Mouse (Mus musculus) hindbrain, embryonic 13.5 days (tissue): ENCODE measurements at regions not wholly inside any gene's neighbourhood (a gene's known extent, or its start where the extent isn't known, plus 50 kb on each side); places are given as distances from the start of the nearest gene placed in this dataset.
"Not testable (repeated sequence)": the region's sequence is repeated elsewhere in the genome, so short reads cannot be mapped to it uniquely, and the experiment has no call there.

Experiments used
- ATAC-seq: fragments of 200-750 bp; cut with Nextera tagmentation; 2 replicates; pipeline ENCODE4 v1.8.0; 2017; ENCODE audit warnings: moderate TSS enrichment; ENCODE audit not compliant: low FRiP score
- H3K27ac ChIP-seq: fragments of 300-500 bp; sonication (generic); 2 replicates; pipeline ENCODE4 v1.5.1; 2015; ENCODE audit warnings: inconsistent platforms, mild to moderate bottlenecking, moderate library complexity
- H3K27me3 ChIP-seq: fragments of 300-500 bp; sonication (generic); 2 replicates; pipeline ENCODE4 v1.6.1; 2015; ENCODE audit warnings: mild to moderate bottlenecking, inconsistent platforms
- H3K36me3 ChIP-seq: fragments of 300-500 bp; sonication (generic); 2 replicates; pipeline ENCODE4 v1.6.1; 2015; ENCODE audit warnings: mild to moderate bottlenecking, inconsistent platforms
- H3K4me1 ChIP-seq: fragments of 300-500 bp; sonication (generic); replicated peaks from 2 replicates; pipeline ENCODE4 v1.6.1; 2015; ENCODE audit warnings: inconsistent platforms
- H3K4me2 ChIP-seq: fragments of 300-500 bp; sonication (generic); 2 replicates; pipeline ENCODE4 v1.6.1; 2015; ENCODE audit warnings: inconsistent platforms, mild to moderate bottlenecking, moderate library complexity
- H3K4me3 ChIP-seq: fragments of 300-500 bp; sonication (generic); 2 replicates; pipeline ENCODE4 v1.5.1; 2015; ENCODE audit warnings: mild to moderate bottlenecking, inconsistent platforms
- H3K9ac ChIP-seq: fragments of 300-500 bp; sonication (generic); 2 replicates; pipeline ENCODE4 v1.6.1; 2015; ENCODE audit warnings: mild to moderate bottlenecking, inconsistent platforms
- H3K9me3 ChIP-seq: fragments of 300-500 bp; sonication (generic); 2 replicates; pipeline ENCODE4 v1.6.1; 2016; ENCODE audit warnings: inconsistent platforms
- WGBS: fragments of 180-500 bp; shearing (Covaris S2); methylation state at CpG from one replicate; pipeline ENCODE4 v1.1.7; 2015; 5-methylcytosine and 5-hydroxymethylcytosine counted together

DNA sequence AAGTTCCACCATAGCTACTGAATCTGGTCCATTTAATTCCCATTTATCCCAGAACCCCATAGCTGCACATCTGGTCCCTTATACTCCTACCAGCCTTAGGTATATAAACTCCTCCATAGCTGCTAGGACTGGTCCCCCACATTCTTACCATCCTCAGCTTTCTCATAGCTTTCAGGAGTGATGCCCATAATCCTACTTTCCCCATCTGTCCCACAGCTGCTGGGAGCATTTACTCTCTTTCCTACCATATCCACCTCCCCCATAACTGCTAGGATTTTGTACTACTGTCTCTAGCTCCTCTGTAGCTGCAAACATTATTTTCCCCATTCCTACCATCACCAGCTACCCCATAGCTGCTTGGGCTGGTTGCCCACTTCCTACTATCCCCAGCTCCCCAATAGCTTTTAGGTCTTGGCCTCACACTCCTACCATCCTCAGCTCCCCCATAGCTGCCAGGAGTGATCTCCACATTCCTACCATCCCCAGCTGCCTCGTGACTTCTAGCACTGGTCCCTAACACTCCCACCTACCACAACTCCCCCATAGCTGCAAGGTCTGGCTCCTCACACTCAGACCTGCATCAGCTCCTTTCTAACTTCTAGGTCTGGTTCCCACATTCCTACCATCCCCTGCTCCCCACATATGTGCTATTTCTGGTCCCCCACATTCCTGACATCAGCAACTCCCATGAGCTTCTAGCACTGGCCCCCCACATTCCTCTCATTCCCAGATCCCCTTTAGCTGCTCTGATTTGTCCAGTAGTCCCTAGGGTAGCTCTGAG, 106.5 kb downstream of the Tmem121 start:
- ATAC-seq = no peak

DNA sequence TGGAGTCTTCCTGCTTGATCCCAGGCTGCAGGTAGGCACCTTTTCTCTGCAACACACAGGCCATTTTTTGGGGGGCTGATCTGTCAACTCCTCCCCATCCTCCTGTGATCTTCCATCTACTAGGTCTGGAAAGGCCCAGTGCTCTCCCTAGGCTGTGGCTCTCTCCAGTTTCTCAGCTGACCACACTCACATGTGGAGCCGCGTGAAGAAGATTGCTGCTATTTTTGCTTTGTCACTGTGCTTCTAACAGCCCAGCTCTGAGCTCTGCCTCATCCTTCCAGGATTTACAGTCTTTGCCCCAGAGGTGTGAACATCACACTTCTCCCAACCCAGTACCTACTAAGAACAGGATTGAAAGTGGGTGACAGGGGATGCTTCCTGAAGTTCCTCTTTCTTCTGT, 110.2 kb downstream of the Tmem121 start:
- no peak for ATAC-seq
- no peak overlapping the region for H3K9ac ChIP-seq
- H3K9me3 ChIP-seq = no peaks in the 10 kb centered on the region
- H3K27me3 ChIP-seq = no peaks in the 10 kb centered on the region
- H3K36me3 ChIP-seq = no peaks in the 10 kb centered on the region
- 91% methylated on average over 2 of the region's 2 CpGs for WGBS
- H3K27ac ChIP-seq = no peak overlapping the region
- H3K4me2 ChIP-seq = no peak overlapping the region
- H3K4me1 ChIP-seq = no peaks in the 10 kb centered on the region
- no peak overlapping the region for H3K4me3 ChIP-seq

More for the DNA sequence above, 106.5 kb downstream of the Tmem121 start:
- WGBS = 53% methylated on average over 1 of the region's 1 CpGs
- Histone ChIP-seq H3K4me3 (no peak overlapping the region), H3K4me2 (no peak overlapping the region), H3K27me3 (no peaks in the 10 kb centered on the region), H3K4me1 (no peaks in the 10 kb centered on the region), H3K9ac (no peak overlapping the region), H3K9me3 (no peaks in the 10 kb centered on the region), H3K27ac (no peak overlapping the region), H3K36me3 (no peaks in the 10 kb centered on the region)

DNA sequence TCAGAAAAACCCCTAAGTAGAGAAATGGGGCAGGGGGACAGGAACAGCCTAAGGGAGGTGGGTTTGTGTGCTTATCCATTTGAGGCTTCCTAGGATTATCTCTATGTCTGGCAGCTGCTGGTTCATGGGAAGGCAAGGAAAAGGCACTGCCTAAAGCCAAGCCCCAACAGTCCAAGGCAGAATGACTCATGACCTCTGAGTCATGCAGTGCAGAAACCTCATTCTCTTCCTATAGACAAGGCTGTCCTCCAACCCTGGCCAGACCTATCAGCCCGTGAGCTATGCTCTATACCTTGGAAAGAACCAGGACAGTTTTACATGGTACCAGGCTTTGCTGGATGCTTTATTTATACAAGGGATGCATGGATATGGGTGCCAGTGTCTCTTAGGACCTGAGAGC, 120.2 kb downstream of the Tmem121 start:
- Histone ChIP-seq H3K4me2 (no peak overlapping the region), H3K9ac (no peak overlapping the region), H3K4me3 (no peak overlapping the region), H3K27me3 (no peaks in the 10 kb centered on the region), H3K9me3 (no peaks in the 10 kb centered on the region), H3K27ac (no peak overlapping the region), H3K4me1 (no peaks in the 10 kb centered on the region), H3K36me3 (no peaks in the 10 kb centered on the region)
- 100% methylated on average over 1 of the region's 1 CpGs for WGBS
- ATAC-seq = no peak

DNA sequence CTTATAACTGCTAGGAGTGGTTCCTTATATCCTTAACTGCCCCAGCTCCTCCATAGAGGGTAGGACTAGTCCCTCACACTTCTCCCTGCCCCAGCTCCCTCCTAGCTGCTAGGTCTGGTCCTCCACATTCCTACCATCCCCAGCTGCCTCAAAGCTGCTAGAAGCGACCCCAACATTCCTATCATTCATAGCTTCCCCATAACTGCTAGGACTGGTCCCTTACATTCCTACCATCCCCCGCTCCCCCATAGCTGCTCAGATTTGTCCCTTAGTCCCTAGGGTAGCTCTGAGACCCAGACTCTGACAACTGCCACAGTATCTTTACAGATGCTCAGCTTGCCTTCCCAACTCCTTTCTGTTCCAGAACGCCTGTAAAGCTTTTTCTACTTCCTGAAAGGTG, 127.6 kb downstream of the Tmem121 start:
- Histone ChIP-seq H3K4me1 (no peaks in the 10 kb centered on the region), H3K4me3 (no peak overlapping the region), H3K27me3 (no peaks in the 10 kb centered on the region), H3K9me3 (no peaks in the 10 kb centered on the region), H3K36me3 (no peaks in the 10 kb centered on the region), H3K4me2 (no peak overlapping the region), H3K9ac (no peak overlapping the region), H3K27ac (no peak overlapping the region)
- WGBS = 51% methylated on average over 3 of the region's 3 CpGs
- ATAC-seq = no peak

DNA sequence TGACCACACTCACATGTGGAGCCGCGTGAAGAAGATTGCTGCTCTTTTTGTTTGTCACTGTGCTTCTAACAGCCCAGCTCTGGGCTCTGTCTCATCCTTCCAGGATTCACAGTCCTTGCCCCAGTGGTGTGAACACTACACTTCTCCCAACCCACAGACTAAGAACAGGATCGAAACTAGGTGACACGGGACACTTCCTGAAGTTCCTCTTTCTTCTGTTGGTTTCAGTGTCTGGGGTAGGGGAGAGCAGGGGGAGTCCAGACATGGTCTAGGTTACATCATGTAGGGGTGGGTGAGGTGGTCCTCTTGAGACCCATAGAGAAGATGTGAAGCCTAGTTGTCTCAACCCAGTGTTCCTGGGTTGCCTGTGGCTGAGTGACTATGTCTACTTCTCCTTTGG, 128.9 kb downstream of the Tmem121 start:
- Histone ChIP-seq H3K9ac (no peak overlapping the region), H3K4me1 (no peaks in the 10 kb centered on the region), H3K36me3 (no peaks in the 10 kb centered on the region), H3K9me3 (no peaks in the 10 kb centered on the region), H3K4me3 (no peak overlapping the region), H3K4me2 (no peak overlapping the region), H3K27me3 (no peaks in the 10 kb centered on the region), H3K27ac (no peak overlapping the region)
- no peak for ATAC-seq
- 94% methylated on average over 4 of the region's 4 CpGs for WGBS

DNA sequence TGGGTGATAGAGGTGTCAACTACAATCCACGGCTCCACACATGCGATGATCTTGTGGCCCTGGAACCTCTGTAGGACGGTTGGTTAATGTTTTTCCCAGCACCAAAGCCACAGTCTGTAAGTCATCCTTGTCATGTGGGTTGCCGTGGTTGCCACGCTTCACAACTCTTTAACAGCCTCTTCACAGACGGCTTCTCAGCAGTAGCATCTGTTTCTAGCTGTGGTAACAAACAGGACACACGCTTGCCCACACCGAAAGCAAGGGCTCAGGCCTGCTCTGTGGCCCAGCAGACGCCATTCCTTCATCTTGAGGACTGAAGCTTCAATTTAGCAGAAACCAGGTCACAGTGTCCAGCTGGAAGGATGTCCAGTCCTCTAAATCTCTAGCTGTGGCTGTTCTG, 135.4 kb downstream of the Tmem121 start:
- no peak overlapping the region for H3K27ac ChIP-seq
- H3K9ac ChIP-seq = no peak overlapping the region
- no peak overlapping the region for H3K4me2 ChIP-seq
- no peak overlapping the region for H3K4me3 ChIP-seq
- H3K9me3 ChIP-seq = no peaks in the 10 kb centered on the region
- ATAC-seq = no peak
- 81% methylated on average over 9 of the region's 9 CpGs for WGBS
- no peaks in the 10 kb centered on the region for H3K36me3 ChIP-seq
- no peaks in the 10 kb centered on the region for H3K4me1 ChIP-seq
- H3K27me3 ChIP-seq = no peaks in the 10 kb centered on the region

DNA sequence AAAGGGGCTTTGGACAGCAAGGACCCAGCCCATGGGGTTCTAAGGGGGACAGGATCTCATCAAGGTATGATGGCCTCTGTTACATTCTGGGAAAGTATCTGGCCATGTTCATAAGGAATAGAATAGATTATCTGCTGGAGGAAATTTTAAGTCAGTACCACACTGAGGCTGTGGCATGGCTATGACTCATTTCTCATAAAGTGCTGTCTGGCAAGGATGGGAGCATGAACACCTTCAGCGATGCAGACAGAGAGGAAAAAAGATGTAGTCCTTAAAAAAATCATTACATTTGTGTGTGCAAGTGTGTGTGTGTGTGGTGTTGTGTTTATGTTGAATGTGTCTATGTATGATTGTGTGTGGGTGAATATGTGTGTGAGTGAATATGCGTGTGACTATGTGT, 136.4 kb downstream of the Tmem121 start:
- no peaks in the 10 kb centered on the region for H3K4me1 ChIP-seq
- no peak overlapping the region for H3K27ac ChIP-seq
- no peaks in the 10 kb centered on the region for H3K36me3 ChIP-seq
- no peak for ATAC-seq
- no peaks in the 10 kb centered on the region for H3K9me3 ChIP-seq
- H3K4me2 ChIP-seq = no peak overlapping the region
- no peak overlapping the region for H3K9ac ChIP-seq
- no peak overlapping the region for H3K4me3 ChIP-seq
- H3K27me3 ChIP-seq = no peaks in the 10 kb centered on the region
- WGBS = 90% methylated on average over 2 of the region's 2 CpGs

DNA sequence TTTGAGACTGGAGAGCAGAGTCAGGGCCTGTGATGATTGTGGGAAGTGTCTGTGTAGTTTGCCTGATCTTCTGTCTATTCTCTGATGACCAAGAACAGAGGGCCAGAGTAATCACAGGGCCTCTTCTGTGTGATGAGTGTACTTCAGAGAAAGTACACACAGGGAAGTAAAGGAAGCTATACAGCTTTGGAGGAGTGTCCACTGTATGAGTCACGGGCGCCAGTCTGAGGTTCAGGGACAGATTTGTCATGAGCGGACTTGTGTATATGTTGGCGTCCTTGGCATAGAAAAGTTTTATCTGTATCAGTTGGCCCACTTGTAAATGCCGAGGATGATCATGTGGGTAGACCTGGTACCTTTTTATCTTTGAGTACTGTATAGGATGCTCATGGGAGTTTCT, 142.1 kb downstream of the Tmem121 start:
- Histone ChIP-seq H3K4me3 (no peak overlapping the region), H3K27ac (no peak overlapping the region), H3K9me3 (no peaks in the 10 kb centered on the region), H3K4me1 (no peaks in the 10 kb centered on the region), H3K9ac (no peak overlapping the region), H3K4me2 (no peak overlapping the region), H3K27me3 (no peaks in the 10 kb centered on the region), H3K36me3 (no peaks in the 10 kb centered on the region)
- ATAC-seq = no peak
- 94% methylated on average over 5 of the region's 5 CpGs for WGBS

DNA sequence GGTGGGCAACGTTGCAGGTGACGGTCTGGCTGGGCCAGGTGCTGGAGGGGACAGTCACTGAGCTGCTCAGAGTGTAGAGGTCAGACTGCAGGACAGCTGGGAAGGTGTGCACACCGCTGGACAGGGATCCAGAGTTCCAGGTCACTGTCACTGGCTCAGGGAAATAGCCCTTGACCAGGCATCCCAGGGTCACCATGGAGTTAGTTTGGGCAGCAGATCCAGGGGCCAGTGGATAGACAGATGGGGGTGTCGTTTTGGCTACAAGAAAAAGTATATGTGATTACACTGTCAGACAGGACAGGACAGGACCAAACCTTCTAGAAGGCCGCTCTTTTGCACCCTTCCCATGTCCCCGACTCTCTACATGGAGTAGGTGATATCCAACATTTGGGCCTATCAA, 144.5 kb downstream of the Tmem121 start:
- Histone ChIP-seq H3K27me3 (no peaks in the 10 kb centered on the region), H3K4me3 (no peak overlapping the region), H3K9me3 (no peaks in the 10 kb centered on the region), H3K4me2 (no peak overlapping the region), H3K36me3 (no peaks in the 10 kb centered on the region), H3K27ac (no peak overlapping the region), H3K9ac (no peak overlapping the region), H3K4me1 (no peaks in the 10 kb centered on the region)
- ATAC-seq = no peak
- 91% methylated on average over 6 of the region's 6 CpGs for WGBS

DNA sequence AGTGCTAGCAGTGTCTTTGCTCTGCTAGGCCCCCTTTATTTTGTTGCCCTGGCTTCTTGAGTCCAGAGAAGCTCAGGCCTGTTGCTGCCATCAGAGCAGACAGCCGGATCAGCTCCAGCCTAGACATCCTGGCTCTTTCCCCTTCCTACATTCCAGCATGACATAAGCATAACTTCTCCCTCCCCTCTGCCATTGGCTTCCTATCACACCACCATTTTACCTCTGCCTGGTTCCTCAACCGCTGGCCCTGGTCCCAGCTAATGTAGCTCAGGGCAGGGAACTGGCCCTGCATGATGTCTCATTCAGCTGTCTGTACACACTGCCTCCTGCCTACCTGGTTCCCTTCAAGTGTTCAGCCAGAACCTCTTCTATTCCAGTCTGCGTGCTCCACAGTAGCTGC, 146.5 kb downstream of the Tmem121 start:
- no peak overlapping the region for H3K9ac ChIP-seq
- H3K4me1 ChIP-seq = no peaks in the 10 kb centered on the region
- ATAC-seq = no peak
- no peak overlapping the region for H3K27ac ChIP-seq
- WGBS = 78% methylated on average over 3 of the region's 3 CpGs
- no peaks in the 10 kb centered on the region for H3K9me3 ChIP-seq
- H3K27me3 ChIP-seq = no peaks in the 10 kb centered on the region
- H3K4me2 ChIP-seq = no peak overlapping the region
- no peaks in the 10 kb centered on the region for H3K36me3 ChIP-seq
- H3K4me3 ChIP-seq = no peak overlapping the region

DNA sequence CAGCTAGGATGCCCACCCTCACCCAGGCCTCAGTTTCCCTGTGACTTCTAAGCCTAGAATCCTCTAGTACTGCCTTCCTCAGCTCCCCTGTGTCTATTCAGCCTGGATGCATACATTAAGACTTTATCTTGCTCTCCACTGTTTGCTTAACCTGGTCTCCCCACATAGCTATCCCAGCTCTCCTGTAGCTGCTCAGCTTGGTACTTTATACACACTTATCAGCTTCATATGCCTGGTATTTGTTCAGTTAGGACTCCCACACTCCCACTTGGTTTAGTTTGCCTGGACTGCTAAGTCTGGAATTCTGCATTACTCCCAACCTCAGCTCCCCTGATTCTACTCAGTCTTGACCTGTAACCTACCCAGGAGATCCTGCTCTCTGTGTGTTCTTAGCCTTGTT, 147.7 kb downstream of the Tmem121 start:
- no peak for ATAC-seq

DNA sequence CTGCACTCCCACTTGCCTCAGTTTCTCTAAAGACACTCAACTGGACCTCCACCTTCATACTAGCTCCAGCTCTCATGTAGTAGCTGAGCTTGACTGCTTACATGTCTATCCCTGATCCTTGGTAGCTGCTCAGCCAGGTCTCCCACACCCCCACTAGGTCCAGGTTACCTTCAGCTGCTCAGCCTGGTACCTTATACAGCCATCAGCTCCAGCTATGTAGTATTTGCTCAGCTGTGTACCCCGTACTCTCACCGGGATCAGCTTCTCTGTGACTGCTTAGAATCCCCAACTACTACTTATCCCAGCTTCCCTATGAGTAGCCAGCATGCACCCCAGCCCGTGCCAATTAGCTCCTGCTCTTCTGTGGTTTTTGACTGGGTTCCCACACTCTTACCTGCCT, 148.1 kb downstream of the Tmem121 start:
- H3K9ac ChIP-seq, H3K27ac ChIP-seq, H3K27me3 ChIP-seq, H3K9me3 ChIP-seq, H3K4me1 ChIP-seq, H3K36me3 ChIP-seq, H3K4me2 ChIP-seq, ATAC-seq, H3K4me3 ChIP-seq: not testable (repeated sequence)
- 88% methylated on average over 3 of the region's 3 CpGs for WGBS

More for the DNA sequence above, 147.7 kb downstream of the Tmem121 start:
- no peak overlapping the region for H3K4me3 ChIP-seq
- no peaks in the 10 kb centered on the region for H3K36me3 ChIP-seq
- no peaks in the 10 kb centered on the region for H3K9me3 ChIP-seq
- no peak overlapping the region for H3K4me2 ChIP-seq
- no peaks in the 10 kb centered on the region for H3K4me1 ChIP-seq
- no peaks in the 10 kb centered on the region for H3K27me3 ChIP-seq
- H3K9ac ChIP-seq = no peak overlapping the region
- H3K27ac ChIP-seq = no peak overlapping the region

DNA sequence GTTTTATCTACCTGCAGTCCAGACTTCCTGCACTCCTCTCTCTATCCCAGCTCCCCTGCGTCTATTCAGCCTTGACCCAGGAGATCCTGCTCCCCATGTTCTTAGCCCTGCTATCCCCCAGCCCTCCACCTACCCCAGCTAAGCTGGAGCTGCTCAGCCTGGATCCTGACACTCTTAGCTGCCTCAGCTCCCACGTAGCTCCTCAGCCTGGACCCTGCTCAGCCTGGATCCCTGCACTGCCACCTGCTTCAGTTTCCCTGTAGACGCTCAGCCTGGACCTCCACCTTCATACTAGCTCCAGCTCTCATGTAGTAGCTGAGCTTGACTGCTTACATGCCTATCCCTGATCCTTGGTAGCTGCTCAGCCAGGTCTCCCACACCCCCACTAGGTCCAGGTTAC, 151.5 kb downstream of the Tmem121 start:
- Histone ChIP-seq H3K9ac (no peak overlapping the region), H3K4me1 (no peaks in the 10 kb centered on the region), H3K4me2 (no peak overlapping the region), H3K4me3 (no peak overlapping the region), H3K27ac (no peak overlapping the region), H3K27me3 (no peaks in the 10 kb centered on the region), H3K9me3 (no peaks in the 10 kb centered on the region), H3K36me3 (no peaks in the 10 kb centered on the region)
- WGBS = 64% methylated on average over 3 of the region's 3 CpGs
- no peak for ATAC-seq
